Mouse (Mus musculus): ENCODE data around the gene Ppfia1. TPM values are rescaled to one million over a fixed set of nuclear protein-coding genes. Genes with fewer than 3 reads are reported as not detected.

Gene Ppfia1
- polyA plus RNA-seq, 1 experiment from 2014 or later = 48.9 TPM

- Histone ChIP-seq H3K27ac (no peak overlapping the region), H3K4me2 (replicated peaks) (no peak overlapping the region), H3K4me3 (no peak overlapping the region), H3K9me3 (replicated peaks) (no peaks in the 10 kb centered on the region), H3K9ac (no peak overlapping the region), H3K4me1 (no peaks in the 10 kb centered on the region), H3K36me3 (peaks cover 39% of the 10 kb centered on the region), H3K27me3 (no peaks in the 10 kb centered on the region)
- WGBS = 94% methylated on average over 5 of the region's 5 CpGs
- ATAC-seq (ENCODE audit: low FRiP score) = no peak
These were observed 33.7 kb downstream of the Ppfia1 start for GRCm38 (mm10) chr7:144519852-144520251.

- Histone ChIP-seq H3K27ac (no peak overlapping the region), H3K9ac (no peak overlapping the region), H3K4me1 (no peaks in the 10 kb centered on the region), H3K36me3 (peaks cover 70% of the 10 kb centered on the region), H3K9me3 (replicated peaks) (no peaks in the 10 kb centered on the region), H3K4me3 (no peak overlapping the region), H3K27me3 (no peaks in the 10 kb centered on the region), H3K4me2 (replicated peaks) (no peak overlapping the region)
- no peak for ATAC-seq (ENCODE audit: low FRiP score)
- 88% methylated on average over 5 of the region's 5 CpGs for WGBS
These were observed 36.8 kb downstream of the Ppfia1 start for GRCm38 (mm10) chr7:144516711-144517110.

DNA sequence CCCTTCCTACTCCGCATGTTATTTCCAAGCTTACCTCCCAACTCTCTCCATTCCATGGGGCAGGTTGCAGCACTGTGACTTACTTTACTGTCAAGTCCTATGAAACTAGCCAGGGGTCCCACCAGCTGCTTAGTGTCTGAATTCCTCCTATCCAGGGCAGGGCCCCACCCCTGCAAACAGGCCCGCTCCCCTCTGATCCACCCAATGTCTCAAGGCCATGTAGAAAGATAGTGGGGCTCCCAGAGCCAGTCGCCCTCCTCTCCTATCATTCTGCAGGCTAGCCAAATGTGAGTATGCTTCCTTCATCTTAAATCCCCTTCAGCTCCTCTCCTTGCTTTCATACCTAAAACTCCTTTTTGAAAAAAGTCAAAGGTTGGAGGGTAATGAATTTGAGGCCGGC is 44.4 kb downstream of the Ppfia1 start:
- Histone ChIP-seq H3K9ac (no peak overlapping the region), H3K27ac (no peak overlapping the region), H3K4me1 (no peaks in the 10 kb centered on the region), H3K27me3 (no peaks in the 10 kb centered on the region), H3K9me3 (replicated peaks) (no peaks in the 10 kb centered on the region), H3K4me3 (no peak overlapping the region), H3K36me3 (peaks cover 96% of the 10 kb centered on the region), H3K4me2 (replicated peaks) (no peak overlapping the region)
- 96% methylated on average over 4 of the region's 4 CpGs for WGBS
- no peak for ATAC-seq (ENCODE audit: low FRiP score)

- H3K4me1 ChIP-seq = no peaks in the 10 kb centered on the region
- no peak overlapping the region for H3K9ac ChIP-seq
- no peaks in the 10 kb centered on the region for H3K9me3 ChIP-seq (replicated peaks)
- H3K27me3 ChIP-seq = no peaks in the 10 kb centered on the region
- no peak overlapping the region for H3K27ac ChIP-seq
- 96% methylated on average over 1 of the region's 1 CpGs for WGBS
- no peak for ATAC-seq (ENCODE audit: low FRiP score)
- H3K36me3 ChIP-seq = peaks cover 96% of the 10 kb centered on the region
- H3K4me3 ChIP-seq = no peak overlapping the region
- H3K4me2 ChIP-seq (replicated peaks) = no peak overlapping the region
These were observed 46.7 kb downstream of the Ppfia1 start for GRCm38 (mm10) chr7:144506807-144507206.

DNA sequence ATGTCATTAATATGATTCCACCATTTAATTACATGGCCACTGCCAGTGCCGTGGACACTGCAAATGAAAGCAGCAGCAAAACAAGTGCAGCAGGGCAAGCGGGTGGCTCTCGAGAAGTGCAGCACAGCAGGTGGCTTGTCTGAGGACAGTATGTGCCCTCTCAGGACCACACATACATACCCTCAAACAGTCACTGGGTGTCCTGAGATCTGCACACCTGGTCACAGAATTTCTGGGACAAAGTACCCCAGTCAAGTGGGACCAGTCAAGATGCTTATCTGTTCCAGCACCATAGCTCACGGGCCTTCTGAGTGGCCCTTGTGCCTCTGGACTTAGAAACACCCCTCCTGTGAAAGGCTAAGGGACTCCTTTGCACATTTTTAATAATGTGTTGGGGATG is 49.6 kb downstream of the Ppfia1 start:
- no peak for ATAC-seq (ENCODE audit: low FRiP score)
- no peak overlapping the region for H3K4me2 ChIP-seq (replicated peaks)
- no peaks in the 10 kb centered on the region for H3K9me3 ChIP-seq (replicated peaks)
- 91% methylated on average over 4 of the region's 4 CpGs for WGBS
- peaks cover 91% of the 10 kb centered on the region for H3K36me3 ChIP-seq
- H3K4me3 ChIP-seq = no peak overlapping the region
- no peak overlapping the region for H3K9ac ChIP-seq
- H3K27ac ChIP-seq = no peak overlapping the region
- no peaks in the 10 kb centered on the region for H3K27me3 ChIP-seq
- H3K4me1 ChIP-seq = no peaks in the 10 kb centered on the region

DNA sequence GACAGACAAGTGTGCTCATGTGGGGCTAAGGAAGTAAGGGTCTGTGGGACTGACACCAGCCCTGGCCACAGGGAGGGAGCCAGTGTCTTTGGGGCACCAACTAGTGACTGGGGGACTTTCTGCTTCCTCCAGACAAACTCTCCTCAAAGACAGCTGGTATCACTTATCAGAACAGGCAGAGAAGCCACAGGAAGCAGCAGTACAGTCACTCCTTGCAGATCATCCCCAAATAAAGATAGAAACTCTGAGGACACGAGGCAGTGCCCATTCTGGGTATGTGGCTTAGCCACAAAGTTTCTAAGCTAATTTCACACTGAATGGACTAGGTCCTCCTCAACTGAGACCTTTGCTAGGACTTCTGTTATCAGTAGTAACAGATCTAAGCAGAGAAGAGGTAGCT is 60.6 kb downstream of the Ppfia1 start:
- no peak for ATAC-seq (ENCODE audit: low FRiP score)
- WGBS = 88% methylated on average over 1 of the region's 1 CpGs

GRCm38 (mm10) chr7:144490201-144490873 is 63.2 kb downstream of the Ppfia1 start:
- no peak overlapping the region for H3K27ac ChIP-seq
- no peaks in the 10 kb centered on the region for H3K27me3 ChIP-seq
- no peak overlapping the region for H3K4me2 ChIP-seq (replicated peaks)
- ATAC-seq (ENCODE audit: low FRiP score) = no peak
- H3K4me1 ChIP-seq = no peaks in the 10 kb centered on the region
- no peaks in the 10 kb centered on the region for H3K9me3 ChIP-seq (replicated peaks)
- H3K9ac ChIP-seq = no peak overlapping the region
- 93% methylated on average over 8 of the region's 8 CpGs for WGBS
- peaks cover 75% of the 10 kb centered on the region for H3K36me3 ChIP-seq
- no peak overlapping the region for H3K4me3 ChIP-seq

More for the DNA sequence above, 60.6 kb downstream of the Ppfia1 start:
- no peaks in the 10 kb centered on the region for H3K4me1 ChIP-seq
- H3K9me3 ChIP-seq (replicated peaks) = no peaks in the 10 kb centered on the region
- H3K9ac ChIP-seq = no peak overlapping the region
- H3K27me3 ChIP-seq = no peaks in the 10 kb centered on the region
- no peak overlapping the region for H3K4me2 ChIP-seq (replicated peaks)
- no peak overlapping the region for H3K4me3 ChIP-seq
- peaks cover 87% of the 10 kb centered on the region for H3K36me3 ChIP-seq
- no peak overlapping the region for H3K27ac ChIP-seq

GRCm38 (mm10) chr7:144489067-144489774 is 64.3 kb downstream of the Ppfia1 start:
- Histone ChIP-seq H3K4me2 (replicated peaks) (no peak overlapping the region), H3K9ac (no peak overlapping the region), H3K36me3 (peaks cover 77% of the 10 kb centered on the region), H3K27me3 (no peaks in the 10 kb centered on the region), H3K4me3 (no peak overlapping the region), H3K27ac (no peak overlapping the region), H3K4me1 (no peaks in the 10 kb centered on the region), H3K9me3 (replicated peaks) (no peaks in the 10 kb centered on the region)
- 91% methylated on average over 6 of the region's 6 CpGs for WGBS
- no peak for ATAC-seq (ENCODE audit: low FRiP score)

DNA sequence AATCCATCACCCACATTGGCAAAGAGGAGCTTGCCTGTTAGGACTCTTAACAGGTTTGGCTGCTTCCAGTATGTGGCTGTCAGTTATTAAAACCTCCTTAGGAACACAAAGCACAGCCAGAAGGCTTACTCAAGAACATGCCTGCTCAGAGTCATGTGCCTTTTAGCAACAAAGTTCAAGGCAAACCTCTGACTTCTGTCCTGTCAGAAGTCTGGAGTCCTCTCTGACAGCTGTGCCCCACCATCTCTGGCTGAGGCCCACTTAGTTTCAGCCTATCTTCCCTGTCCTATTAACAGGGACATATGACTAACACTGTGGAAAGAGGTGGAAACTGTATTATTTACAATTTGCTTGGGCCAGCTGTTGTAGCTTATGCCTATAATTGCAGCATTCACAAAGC is 73.2 kb downstream of the Ppfia1 start:
- H3K27me3 ChIP-seq = no peaks in the 10 kb centered on the region
- H3K27ac ChIP-seq = no peak overlapping the region
- peaks cover 80% of the 10 kb centered on the region for H3K36me3 ChIP-seq
- no peaks in the 10 kb centered on the region for H3K4me1 ChIP-seq
- H3K9me3 ChIP-seq (replicated peaks) = no peaks in the 10 kb centered on the region
- no peak overlapping the region for H3K4me3 ChIP-seq
- H3K4me2 ChIP-seq (replicated peaks) = no peak overlapping the region
- ATAC-seq (ENCODE audit: low FRiP score) = no peak
- no peak overlapping the region for H3K9ac ChIP-seq

- no peaks in the 10 kb centered on the region for H3K9me3 ChIP-seq (replicated peaks)
These were observed 74.0 kb downstream of the Ppfia1 start for GRCm38 (mm10) chr7:144479569-144479968.

GRCm38 (mm10) chr7:144475741-144476140 is 77.8 kb downstream of the Ppfia1 start:
- Histone ChIP-seq H3K4me2 (replicated peaks) (no peak overlapping the region), H3K27me3 (no peaks in the 10 kb centered on the region), H3K27ac (no peak overlapping the region), H3K9me3 (replicated peaks) (no peaks in the 10 kb centered on the region), H3K4me3 (no peak overlapping the region), H3K36me3 (peaks cover 36% of the 10 kb centered on the region), H3K9ac (no peak overlapping the region), H3K4me1 (peaks cover 2% of the 10 kb centered on the region; the same call in 1 of the 2 replicates)
- 91% methylated on average over 3 of the region's 3 CpGs for WGBS
- ATAC-seq (ENCODE audit: low FRiP score) = no peak

More at GRCm38 (mm10) chr7:144479569-144479968, 74.0 kb downstream of the Ppfia1 start:
- no peak overlapping the region for H3K4me3 ChIP-seq
- H3K36me3 ChIP-seq = peaks cover 74% of the 10 kb centered on the region
- no peak overlapping the region for H3K4me2 ChIP-seq (replicated peaks)
- no peak overlapping the region for H3K9ac ChIP-seq
- WGBS = 100% methylated on average over 1 of the region's 1 CpGs
- no peaks in the 10 kb centered on the region for H3K4me1 ChIP-seq
- no peak overlapping the region for H3K27ac ChIP-seq
- no peak for ATAC-seq (ENCODE audit: low FRiP score)
- H3K27me3 ChIP-seq = no peaks in the 10 kb centered on the region

DNA sequence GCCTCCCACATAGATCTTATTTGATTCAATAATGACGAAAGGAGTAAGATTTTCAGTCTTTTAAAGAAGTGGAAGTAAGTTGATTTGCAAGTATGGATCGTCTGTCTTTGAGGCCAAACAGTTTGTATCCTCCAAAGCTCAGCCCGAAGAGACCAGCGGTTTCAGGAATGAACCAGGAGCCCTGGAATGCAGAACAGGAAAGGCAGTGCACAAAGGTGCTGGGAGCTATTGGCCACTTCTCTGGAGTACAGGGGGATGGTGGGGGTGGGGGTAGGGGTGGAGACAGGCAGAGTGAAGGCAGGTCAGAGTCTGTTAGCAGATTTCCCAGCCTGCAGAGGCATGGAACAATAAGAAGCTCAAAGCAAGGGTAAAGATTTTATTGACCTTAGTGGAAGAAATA is 80.0 kb downstream of the Ppfia1 start:
- no peak overlapping the region for H3K4me3 ChIP-seq
- H3K36me3 ChIP-seq = peaks cover 19% of the 10 kb centered on the region
- no peak overlapping the region for H3K9ac ChIP-seq
- ATAC-seq (ENCODE audit: low FRiP score) = no peak
- no peak overlapping the region for H3K27ac ChIP-seq
- no peaks in the 10 kb centered on the region for H3K9me3 ChIP-seq (replicated peaks)
- no peaks in the 10 kb centered on the region for H3K27me3 ChIP-seq
- WGBS = 68% methylated on average over 4 of the region's 4 CpGs
- H3K4me2 ChIP-seq (replicated peaks) = no peak overlapping the region
- peaks cover 18% of the 10 kb centered on the region for H3K4me1 ChIP-seq

DNA sequence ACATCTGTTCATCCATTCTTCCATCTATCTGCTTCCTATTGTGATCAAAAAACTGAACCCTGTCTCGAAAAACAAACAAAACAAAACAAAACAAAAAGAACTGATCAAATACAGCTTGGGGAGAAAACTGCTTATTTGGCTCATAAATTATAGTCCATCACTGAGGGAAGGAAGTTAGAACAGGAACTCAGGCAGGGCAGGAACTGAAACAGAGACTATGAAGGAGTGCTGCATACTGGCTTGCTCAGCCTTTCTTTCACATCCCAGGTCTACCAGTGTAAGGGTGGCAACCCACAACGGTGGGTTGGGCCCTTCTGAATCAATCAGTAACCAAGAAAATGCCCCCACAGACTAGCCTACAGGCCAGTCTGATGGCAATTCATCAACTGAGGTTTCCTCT is 82.4 kb downstream of the Ppfia1 start:
- 73% methylated on average over 2 of the region's 2 CpGs for WGBS
- Histone ChIP-seq H3K9me3 (replicated peaks) (no peaks in the 10 kb centered on the region), H3K4me1 (peaks cover 18% of the 10 kb centered on the region), H3K4me3 (peak overlapping the region; percentile 87), H3K27ac (peak overlapping the region; percentile 80), H3K36me3 (peaks cover 4% of the 10 kb centered on the region), H3K9ac (peak overlapping the region; percentile 97), H3K27me3 (no peaks in the 10 kb centered on the region), H3K4me2 (replicated peaks) (peak overlapping the region; percentile 91)
- ATAC-seq (ENCODE audit: low FRiP score) = no peak

All from hindbrain, embryonic 12.5 days (tissue).